Mouse (Mus musculus) kidney, adult 10 weeks (tissue): ENCODE data around the gene Kpna3. TPM values are rescaled to one million over a fixed set of nuclear protein-coding genes. Genes with fewer than 3 reads are reported as not detected.

Experiments
- polyA plus RNA-seq: library from polyadenylated mRNA; stranded (reverse); fragments of 350-450 nt; fragmentation: Illumina TruSeq; extraction: RNeasy Lipid Tissue Mini Kit (QIAGEN cat#74804); gene quantifications from one replicate; pipeline ENCODE4 v1.2.3, GENCODE M21; 2014; ENCODE audit warnings: low read depth, low replicate concordance

Kpna3 gene
- polyA plus RNA-seq, result 79.0 TPM

DNA sequence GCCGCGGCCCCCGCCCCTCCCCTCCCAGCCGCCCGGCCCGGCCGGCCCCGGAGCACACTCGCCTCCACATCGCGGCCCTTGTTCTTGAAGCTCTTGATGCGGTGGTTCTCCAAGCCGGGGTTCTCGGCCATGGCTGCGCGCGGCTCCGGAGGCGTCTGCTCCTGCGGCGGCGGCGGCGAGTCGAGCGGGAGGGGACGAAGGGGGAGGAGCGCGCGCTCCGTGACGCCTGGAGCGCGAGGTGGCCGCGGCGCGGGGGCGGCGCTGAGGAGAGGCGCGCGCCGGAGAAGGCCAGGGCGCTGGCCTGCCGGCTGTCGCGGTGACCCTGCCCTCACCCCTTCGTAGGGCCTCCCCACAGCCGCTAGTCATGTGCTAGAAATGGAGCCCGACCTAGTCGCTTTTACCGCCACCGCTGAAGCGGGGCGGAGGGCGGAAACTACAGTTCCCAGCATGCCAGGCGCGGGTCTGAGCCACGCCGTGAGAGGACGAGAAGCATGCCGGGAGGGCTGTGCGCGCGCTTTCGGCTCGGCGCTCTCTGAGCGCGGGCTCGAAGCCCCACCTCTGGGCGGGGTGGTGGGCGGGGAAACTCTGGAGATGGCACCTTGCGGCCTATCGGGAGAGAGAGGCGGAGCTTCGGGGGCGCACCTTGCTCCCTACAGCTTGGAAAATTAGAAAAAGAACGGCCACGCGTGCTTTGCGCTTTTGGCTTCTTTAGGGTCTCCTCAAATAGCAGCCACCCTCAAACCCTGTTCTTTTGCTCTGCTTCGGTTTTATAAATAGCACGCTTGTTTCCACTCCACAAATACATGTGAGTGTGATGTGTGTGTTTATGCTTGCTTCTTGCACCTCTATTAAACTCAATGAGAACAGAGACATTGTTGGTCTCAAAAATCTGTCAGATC lies at the start of gene Kpna3:
Kpna3 (minus strand) TSS at position 214 of the 899 bp plus-strand sequence.

DNA sequence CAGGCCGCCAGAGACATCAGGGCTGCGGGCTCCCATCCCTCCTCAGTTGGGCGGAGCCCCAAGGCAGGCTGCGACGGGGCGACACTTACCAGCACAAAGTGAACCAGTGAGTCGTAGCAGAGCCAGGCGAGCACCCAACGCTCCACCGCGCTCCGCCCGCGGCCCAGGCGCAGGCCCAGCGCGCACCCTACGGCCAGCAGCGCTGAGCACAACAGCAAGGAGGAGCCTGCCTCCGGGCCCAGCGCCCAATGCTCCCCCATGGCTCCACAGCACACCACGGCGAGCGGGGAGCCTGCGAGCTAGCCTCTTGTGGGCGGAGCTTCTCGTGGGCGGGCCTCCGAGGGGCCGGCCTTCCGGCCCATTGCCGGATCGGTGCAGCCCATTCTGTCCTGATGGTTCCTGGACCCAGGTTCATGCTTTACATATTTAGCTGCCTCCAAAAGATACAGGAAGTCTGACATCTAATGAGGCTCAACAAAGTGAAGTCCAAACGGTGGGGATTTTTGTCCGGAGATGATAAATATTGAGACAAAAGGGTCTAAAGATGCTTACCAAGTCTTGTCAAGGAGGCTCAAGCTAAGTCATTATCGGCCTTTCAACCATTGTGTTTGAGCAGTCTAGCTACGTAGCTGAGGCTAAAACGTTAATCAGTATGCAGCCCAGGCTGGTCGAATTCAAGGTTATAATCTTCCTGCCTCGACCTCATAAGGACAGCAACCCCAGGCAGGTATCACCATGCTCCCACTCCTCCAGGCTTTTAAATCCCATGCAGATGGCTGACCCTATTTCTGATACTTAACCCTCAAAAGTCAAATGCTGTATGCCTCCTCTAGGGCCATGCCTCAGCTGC lies 79.3 kb downstream of the Kpna3 start, which contains the start of gene Ebpl:
Ebpl (minus strand) TSS at position 309 of the 850 bp plus-strand sequence.

Other genes with a start within 250 kb of the Kpna3 start
- not detected for gene Sgcg, start 181.4 kb downstream of the Kpna3 start, polyA plus RNA-seq
- gene Arl11, start 130.1 kb downstream of the Kpna3 start, polyA plus RNA-seq, result 0.40 TPM
- 2.3 TPM for gene Ebpl, start 79.4 kb downstream of the Kpna3 start, polyA plus RNA-seq
- gene Spryd7, start 117.0 kb upstream of the Kpna3 start, polyA plus RNA-seq, result 76.9 TPM
- 39.9 TPM for gene Trim13, start 158.4 kb upstream of the Kpna3 start, polyA plus RNA-seq
- 0.49 TPM for gene Kcnrg, start 167.6 kb upstream of the Kpna3 start, polyA plus RNA-seq